Comparison of ENCODE assay signal across 9 mouse cellular contexts in genomic region chr11:102486733-102487386, GRCm38 (mm10). TPM values are rescaled to one million over a fixed set of nuclear protein-coding genes. Genes with fewer than 3 reads are reported as not detected.
DNase-seq lines count a peak whose midpoint lies in the region; ATAC-seq and TF ChIP-seq lines count a peak whose summit lies in the region.
"Had no signal": no experiment of that assay in that cellular context is flagged by ENCODE, and none has a peak within 500 bp of the region (broad histone marks: within the 10 kb centered on the region; RNA-seq: fewer than 3 reads in every experiment).

No protein-coding gene starts in this region.

- H3K27ac ChIP-seq in gastrocnemius, adult 2 months: peak overlapping the region; percentile 50
- H3K27ac ChIP-seq: embryonic facial prominence, embryonic 15.5 days had no signal

- no peak overlapping the region for H3K4me3 ChIP-seq in gastrocnemius, adult 2 months
- no peak overlapping the region for H3K4me3 ChIP-seq in C2C12 (ENCODE audit: insufficient read depth, poor library complexity, severe bottlenecking)
- H3K4me3 ChIP-seq: embryonic facial prominence, embryonic 15.5 days had no signal

- H3K27me3 ChIP-seq in C2C12 (ENCODE audit: control insufficient read depth, insufficient read depth, insufficient read length): no peaks in the 10 kb centered on the region
- H3K27me3 ChIP-seq: embryonic facial prominence, embryonic 15.5 days had no signal

- peaks cover 52% of the 10 kb centered on the region for H3K36me3 ChIP-seq in C2C12 (ENCODE audit: control insufficient read depth, insufficient read depth)

- H3K79me3 ChIP-seq in C2C12 (ENCODE audit: low read depth): no peaks in the 10 kb centered on the region

- intact Hi-C loops in gastrocnemius, adult 2 months (cut with DNase I): loop anchor here (1.0 to 2.0 kb wide), 2 partner anchors 92 to 164 kb away; partner anchors contain the start of gene Gm11627

- H3ac ChIP-seq in C2C12 (ENCODE audit: control insufficient read depth, insufficient read length, low read depth): no peak overlapping the region

- TF ChIP-seq CTCF in gastrocnemius, adult 2 months (IDR thresholded peaks at IDR 0.05): peak; percentile 88
- peak; percentile 42 for TF ChIP-seq CTCF in C2C12 (IDR thresholded peaks at IDR 0.05; ENCODE audit: control insufficient read depth, insufficient read depth, insufficient read length)

- peak; percentile 73; the same call in 1 of the 2 replicates for ATAC-seq in erythroid progenitor cell, adult 5-6 weeks (replicated peaks; ENCODE audit: low FRiP score, poor library complexity, severe bottlenecking)

- DNase-seq in gastrocnemius, adult 2 months: peak; percentile 45
- no peak for DNase-seq in gastrocnemius, postnatal 25 days
- DNase-seq in adrenal gland, postnatal 36 days: peak; percentile 27 to 67
- DNase-seq in kidney, postnatal 10 days: peak; percentile 71
- peak; percentile 72 for DNase-seq in lung, postnatal 36 days
- DNase-seq in testis, postnatal 10 days (ENCODE audit: low spot score): peak; percentile 63

- no peaks in the 10 kb centered on the region for H3K79me2 ChIP-seq in C2C12 (ENCODE audit: control insufficient read depth, insufficient read depth)

TF ChIP-seq in C2C12, 6 proteins besides CTCF, POLR2A, EP300 and RAD21:
- no peak for TF ChIP-seq CEBPB (IDR thresholded peaks at IDR 0.05; ENCODE audit: low read depth)
- TF ChIP-seq USF1 (IDR thresholded peaks at IDR 0.05; ENCODE audit: low read depth): peak; percentile 76
- no peak for TF ChIP-seq FOSL1 (IDR thresholded peaks at IDR 0.05; ENCODE audit: insufficient read depth, low read length, poor library complexity, severe bottlenecking)
- TF ChIP-seq MYOG (IDR thresholded peaks at IDR 0.05; ENCODE audit: control insufficient read depth, extremely low read depth, insufficient read length): no peak
- peak; percentile 79 for TF ChIP-seq MAX (IDR thresholded peaks at IDR 0.05)
- no peak for TF ChIP-seq MYOD1 (IDR thresholded peaks at IDR 0.05; ENCODE audit: control insufficient read depth, insufficient read length, low read depth)

RNA-seq across cellular contexts. Expression of gene Itga2b, which starts 16.9 kb away (rescaled TPM):
- 1 to 10 TPM in 1 of 2 experiments, under 1 TPM in 1; 0.51 to 2.7 TPM for total RNA-seq in gastrocnemius, adult 2 months (2021)
- total RNA-seq in gastrocnemius, postnatal 25 days (2021): 1 to 10 TPM; 1.4 to 1.6 TPM
- 1.3 TPM for polyA plus RNA-seq in C2C12 (2012; fragmentation: generic; extraction: Trizol)
- total RNA-seq in adrenal gland, postnatal 36 days (2021): 1 to 10 TPM; 3.0 to 4.6 TPM
- 4.2 and 15.9 TPM in 2 replicates for total RNA-seq in erythroid progenitor cell, adult 5-6 weeks (2015; ENCODE audit: low replicate concordance)
- total RNA-seq in erythroid progenitor cell, adult 5-6 weeks (2017; ENCODE audit: low replicate concordance): 20.4 and 34.3 TPM in 2 replicates

RNA-seq across cellular contexts. Expression of gene Fam171a2, which starts 39.4 kb away (rescaled TPM):
- 1 to 10 TPM in 1 of 2 experiments, under 1 TPM in 1; 0.66 to 1.1 TPM for total RNA-seq in gastrocnemius, adult 2 months (2021)
- total RNA-seq in gastrocnemius, postnatal 25 days (2021): 1 to 10 TPM; 1.6 to 2.7 TPM
- 6.3 TPM for polyA plus RNA-seq in C2C12 (2012; fragmentation: generic; extraction: Trizol)
- 1 to 10 TPM; 5.8 to 6.1 TPM for total RNA-seq in adrenal gland, postnatal 36 days (2021)
- total RNA-seq in erythroid progenitor cell, adult 5-6 weeks (2015; ENCODE audit: low replicate concordance): not detected in 2 replicates
- not detected in 2 replicates for total RNA-seq in erythroid progenitor cell, adult 5-6 weeks (2017; ENCODE audit: low replicate concordance)

RNA-seq across cellular contexts. Expression of gene Grn, which starts 56.7 kb away (rescaled TPM):
- 10 to 100 TPM; 12.6 to 32.3 TPM for total RNA-seq in gastrocnemius, adult 2 months (2021)
- total RNA-seq in gastrocnemius, postnatal 25 days (2021): 10 to 100 TPM; 28.7 to 35.2 TPM
- polyA plus RNA-seq in C2C12 (2012; fragmentation: generic; extraction: Trizol): 79.1 TPM
- total RNA-seq in adrenal gland, postnatal 36 days (2021): 100 to 1,000 TPM; 181 to 214 TPM
- 90.1 and 125 TPM in 2 replicates for total RNA-seq in erythroid progenitor cell, adult 5-6 weeks (2015; ENCODE audit: low replicate concordance)
- total RNA-seq in erythroid progenitor cell, adult 5-6 weeks (2017; ENCODE audit: low replicate concordance): 38.5 and 49.9 TPM in 2 replicates
